Mouse (Mus musculus) heart, embryonic 14.5 days (tissue): ENCODE data around the gene Ikbke. TPM values are rescaled to one million over a fixed set of nuclear protein-coding genes. Genes with fewer than 3 reads are reported as not detected.

Experiments used
- ATAC-seq: fragments of 200-750 bp; cut with Nextera tagmentation; 2 replicates; pipeline ENCODE4 v1.8.0; 2017; ENCODE audit warnings: low read depth, moderate TSS enrichment; ENCODE audit not compliant: insufficient number of reproducible peaks, insufficient read depth, low FRiP score
- H3K27ac ChIP-seq, 2 experiments: fragments of 200-500 bp in 1 of 2; fragments of 300-500 bp in 1 of 2; sonication (generic) in 1 of 2; replicated peaks in 1 of 2; 2 replicates each; pipeline ENCODE4 v1.5.1; 2012 to 2014; ENCODE audit warnings: low read depth in 2 of 2, low read length in 2 of 2, control low read depth in 1 of 2, mild to moderate bottlenecking in 1 of 2, mixed read lengths in 1 of 2; ENCODE audit not compliant: control insufficient read depth in 1 of 2, insufficient read depth in 1 of 2
- H3K27me3 ChIP-seq: fragments of 300-500 bp; sonication (generic); 2 replicates; pipeline ENCODE4 v1.6.1; 2014; ENCODE audit warnings: mild to moderate bottlenecking, low read length, control low read depth; ENCODE audit not compliant: control insufficient read depth, insufficient read depth
- H3K36me3 ChIP-seq: fragments of 300-500 bp; sonication (generic); 2 replicates; pipeline ENCODE4 v1.6.1; 2014; ENCODE audit warnings: mild to moderate bottlenecking, control low read depth, low read length, mixed read lengths; ENCODE audit not compliant: control insufficient read depth, insufficient read depth
- H3K4me1 ChIP-seq, 2 experiments: fragments of 200-500 bp in 1 of 2; fragments of 300-500 bp in 1 of 2; sonication (generic) in 1 of 2; 2 replicates each; pipeline ENCODE4 v1.6.1; 2012 to 2014; ENCODE audit warnings: low read length in 2 of 2, control low read depth in 1 of 2, mixed read lengths in 1 of 2; ENCODE audit not compliant: control insufficient read depth in 2 of 2, insufficient read depth in 2 of 2
- H3K4me2 ChIP-seq: fragments of 300-500 bp; sonication (generic); 2 replicates; pipeline ENCODE4 v1.6.1; 2014; ENCODE audit warnings: mild to moderate bottlenecking, low read length
- H3K4me3 ChIP-seq, 2 experiments: fragments of 200-500 bp in 1 of 2; fragments of 300-500 bp in 1 of 2; sonication (generic) in 1 of 2; 2 replicates each; pipeline ENCODE4 v1.5.1; 2012 to 2014; ENCODE audit warnings: low read length in 2 of 2, mild to moderate bottlenecking in 2 of 2, control low read depth in 1 of 2, low read depth in 1 of 2, moderate library complexity in 1 of 2; ENCODE audit not compliant: control insufficient read depth in 1 of 2, insufficient read depth in 1 of 2
- H3K9ac ChIP-seq: fragments of 300-500 bp; sonication (generic); 2 replicates; pipeline ENCODE4 v1.6.1; 2014; ENCODE audit warnings: mild to moderate bottlenecking, low read length
- H3K9me3 ChIP-seq: fragments of 300-500 bp; sonication (generic); 2 replicates; pipeline ENCODE4 v1.6.1; 2016; ENCODE audit warnings: low read length, control low read depth; ENCODE audit not compliant: control insufficient read depth
- WGBS: fragments of 180-500 bp; shearing (Covaris S2); extraction: QIAGEN DNeasy Blood & Tissue Kit; methylation state at CpG from one replicate; pipeline ENCODE4 v1.1.7; 2014; 5-methylcytosine and 5-hydroxymethylcytosine counted together
- polyA plus RNA-seq: library from polyadenylated mRNA; unstranded; fragments of >200 nt; fragmentation: Nextera tagmentation; extraction: Ambion mirVana; gene quantifications from 2 replicates; pipeline ENCODE4 v1.2.1, GENCODE M21; 2014

The Ikbke gene
- polyA plus RNA-seq, 1 experiment from 2014 or later: 2.6 TPM

- no peaks in the 10 kb centered on the region for H3K9me3 ChIP-seq
- H3K9ac ChIP-seq: no peak overlapping the region
- H3K4me2 ChIP-seq: no peak overlapping the region
- H3K36me3 ChIP-seq: peaks cover 14% of the 10 kb centered on the region
- H3K4me3 ChIP-seq: no peak overlapping the region
- no peak overlapping the region for H3K27ac ChIP-seq
- no peaks in the 10 kb centered on the region for H3K27me3 ChIP-seq
- 64% methylated on average over 6 of the region's 6 CpGs for WGBS
- H3K4me1 ChIP-seq: peaks cover 5 to 8% of the 10 kb centered on the region in 2 experiments; a peak in 3 of 4 replicates
- ATAC-seq: no peak
These were observed 66.0 kb downstream of the Ikbke start for GRCm38 (mm10) chr1:131213361-131213760.

GRCm38 (mm10) chr1:131212956-131213355 is 66.5 kb downstream of the Ikbke start:
- Histone ChIP-seq H3K27me3 (no peaks in the 10 kb centered on the region), H3K4me3 (no peak overlapping the region), H3K27ac (no peak overlapping the region), H3K4me2 (no peak overlapping the region), H3K9me3 (no peaks in the 10 kb centered on the region), H3K4me1 (peaks cover 5 to 8% of the 10 kb centered on the region in 2 experiments; a peak in 3 of 4 replicates), H3K9ac (no peak overlapping the region), H3K36me3 (peaks cover 14% of the 10 kb centered on the region)
- no peak for ATAC-seq
- 49% methylated on average over 5 of the region's 5 CpGs for WGBS

GRCm38 (mm10) chr1:131211655-131212054 is 67.8 kb downstream of the Ikbke start:
- WGBS: 97% methylated on average over 1 of the region's 1 CpGs
- ATAC-seq: no peak
- peaks cover 5 to 12% of the 10 kb centered on the region in 2 experiments; a peak in 3 of 4 replicates for H3K4me1 ChIP-seq
- H3K4me3 ChIP-seq: no peak overlapping the region
- no peak overlapping the region for H3K4me2 ChIP-seq
- no peak overlapping the region for H3K27ac ChIP-seq
- no peaks in the 10 kb centered on the region for H3K27me3 ChIP-seq
- no peak overlapping the region for H3K9ac ChIP-seq
- peaks cover 14% of the 10 kb centered on the region for H3K36me3 ChIP-seq
- no peaks in the 10 kb centered on the region for H3K9me3 ChIP-seq

DNA sequence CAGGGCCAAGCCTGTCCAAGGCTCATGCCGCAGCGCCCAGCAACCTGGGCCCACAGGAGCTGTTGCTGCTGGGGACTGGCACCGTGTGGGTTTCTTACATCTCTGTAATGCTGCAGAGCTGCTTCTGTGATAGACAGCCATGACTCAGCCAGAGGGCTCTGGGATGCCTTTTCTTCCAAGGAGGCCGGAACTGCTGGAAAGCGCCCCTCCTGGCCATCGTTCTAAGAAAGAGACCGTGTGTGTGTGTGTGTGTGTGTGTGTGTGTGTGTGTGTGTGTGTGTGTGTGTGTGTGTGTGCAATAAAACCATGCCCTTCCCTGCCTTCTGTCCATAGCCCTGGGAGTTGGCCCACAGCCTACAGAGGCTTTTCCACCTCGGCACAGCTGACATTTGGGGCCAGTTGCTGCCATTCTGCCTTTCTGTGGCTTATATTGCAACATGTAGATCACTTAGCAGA is 69.4 kb downstream of the Ikbke start:
- Histone ChIP-seq H3K9ac (no peak overlapping the region), H3K4me1 (peaks cover 5 to 12% of the 10 kb centered on the region in 2 experiments; a peak in 3 of 4 replicates), H3K36me3 (peaks cover 14% of the 10 kb centered on the region), H3K4me2 (no peak overlapping the region), H3K4me3 (no peak overlapping the region), H3K27me3 (no peaks in the 10 kb centered on the region), H3K27ac (no peak overlapping the region; a peak in 1 of 4 replicates), H3K9me3 (no peaks in the 10 kb centered on the region)
- WGBS: 65% methylated on average over 8 of the region's 8 CpGs
- ATAC-seq: no peak

GRCm38 (mm10) chr1:131208800-131209199 is 70.6 kb downstream of the Ikbke start:
- Histone ChIP-seq H3K4me2 (no peak overlapping the region), H3K27ac (no peak overlapping the region), H3K9me3 (no peaks in the 10 kb centered on the region), H3K4me1 (peaks cover 5 to 12% of the 10 kb centered on the region in 2 experiments; a peak in 3 of 4 replicates), H3K9ac (no peak overlapping the region), H3K4me3 (no peak overlapping the region), H3K27me3 (no peaks in the 10 kb centered on the region), H3K36me3 (peaks cover 14% of the 10 kb centered on the region)
- no peak for ATAC-seq
- 87% methylated on average over 6 of the region's 6 CpGs for WGBS

DNA sequence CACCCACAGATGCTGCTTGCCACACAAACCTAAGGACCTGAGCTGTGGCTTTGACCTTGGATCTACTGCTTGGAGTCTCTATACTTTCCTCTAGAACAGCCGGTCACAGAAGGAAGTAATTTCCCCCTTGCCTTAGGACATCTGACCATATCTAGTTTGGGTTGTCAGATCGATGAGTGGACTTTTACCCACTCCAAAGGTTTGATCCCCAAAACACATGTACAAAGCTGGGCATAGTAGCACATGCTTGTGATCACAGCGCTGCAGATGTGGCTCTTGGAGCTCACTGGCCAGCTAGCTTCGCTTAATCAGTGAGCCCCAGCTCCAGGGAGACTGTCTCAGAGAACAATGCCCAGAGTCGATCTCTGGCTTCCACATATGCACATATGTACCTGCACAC is 71.3 kb downstream of the Ikbke start:
- H3K27ac ChIP-seq: no peak overlapping the region

GRCm38 (mm10) chr1:131207531-131207930 is 71.9 kb downstream of the Ikbke start:
- H3K4me1 ChIP-seq: peaks cover 0 to 3% of the 10 kb centered on the region in 2 experiments; a peak in 1 of 4 replicates
- peaks cover 14% of the 10 kb centered on the region for H3K36me3 ChIP-seq
- H3K4me3 ChIP-seq: no peak overlapping the region
- H3K27me3 ChIP-seq: no peaks in the 10 kb centered on the region
- H3K27ac ChIP-seq: no peak overlapping the region
- no peak for ATAC-seq
- WGBS: 2% methylated on average over 5 of the region's 5 CpGs
- no peak overlapping the region for H3K9ac ChIP-seq
- H3K9me3 ChIP-seq: no peaks in the 10 kb centered on the region
- no peak overlapping the region for H3K4me2 ChIP-seq

More for the DNA sequence above, 71.3 kb downstream of the Ikbke start:
- Histone ChIP-seq H3K9me3 (no peaks in the 10 kb centered on the region), H3K9ac (no peak overlapping the region), H3K4me1 (peaks cover 2 to 7% of the 10 kb centered on the region in 2 experiments; a peak in 2 of 4 replicates), H3K4me2 (no peak overlapping the region), H3K36me3 (peaks cover 14% of the 10 kb centered on the region), H3K27me3 (no peaks in the 10 kb centered on the region), H3K4me3 (no peak overlapping the region)
- WGBS: 93% methylated on average over 5 of the region's 5 CpGs
- no peak for ATAC-seq

GRCm38 (mm10) chr1:131206342-131206741 is 73.1 kb downstream of the Ikbke start:
- 69% methylated on average over 5 of the region's 5 CpGs for WGBS
- Histone ChIP-seq H3K9me3 (no peaks in the 10 kb centered on the region), H3K27me3 (no peaks in the 10 kb centered on the region), H3K27ac (no peak overlapping the region), H3K4me2 (no peak overlapping the region), H3K36me3 (0 out of 2 replicates have a peak, but pooled peaks cover 6% of the 10 kb centered on the region), H3K4me1 (peaks cover 0 to 3% of the 10 kb centered on the region in 2 experiments; a peak in 1 of 4 replicates), H3K9ac (no peak overlapping the region), H3K4me3 (no peak overlapping the region)
- ATAC-seq: no peak
